Mouse (Mus musculus) liver, embryonic 15.5 days (tissue): ENCODE results near the gene Fgfr2. TPM values are rescaled to one million over a fixed set of nuclear protein-coding genes. Genes with fewer than 3 reads are reported as not detected.
"Not testable (repeated sequence)": the region's sequence is repeated elsewhere in the genome, so short reads cannot be mapped to it uniquely, and the experiment has no call there.

Experiments used
- ATAC-seq: fragments of 200-750 bp; cut with Nextera tagmentation; 2 replicates; pipeline ENCODE4 v1.8.0; 2017; ENCODE audit warnings: moderate number of reproducible peaks, mild to moderate bottlenecking, moderate library complexity; ENCODE audit not compliant: insufficient read depth
- H3K27ac ChIP-seq: fragments of 300-500 bp; sonication (generic); replicated peaks from 2 replicates; pipeline ENCODE4 v1.5.1; 2015; ENCODE audit warnings: mild to moderate bottlenecking, inconsistent platforms
- H3K27me3 ChIP-seq: fragments of 300-500 bp; sonication (generic); 2 replicates; pipeline ENCODE4 v1.6.1; 2015; ENCODE audit warnings: mild to moderate bottlenecking, inconsistent platforms
- H3K36me3 ChIP-seq: fragments of 300-500 bp; sonication (generic); replicated peaks from 2 replicates; pipeline ENCODE4 v1.6.1; 2015; ENCODE audit warnings: moderate library complexity, mild to moderate bottlenecking, inconsistent platforms
- H3K4me1 ChIP-seq: fragments of 300-500 bp; sonication (generic); replicated peaks from 2 replicates; pipeline ENCODE4 v1.6.1; 2015; ENCODE audit warnings: inconsistent platforms
- H3K4me2 ChIP-seq: fragments of 300-500 bp; sonication (generic); 2 replicates; pipeline ENCODE4 v1.6.1; 2015; ENCODE audit warnings: moderate library complexity, mild to moderate bottlenecking, inconsistent platforms
- H3K4me3 ChIP-seq: fragments of 300-500 bp; sonication (generic); replicated peaks from 2 replicates; pipeline ENCODE4 v1.5.1; 2015; ENCODE audit warnings: mild to moderate bottlenecking, inconsistent platforms
- H3K9ac ChIP-seq: fragments of 300-500 bp; sonication (generic); 2 replicates; pipeline ENCODE4 v1.6.1; 2015; ENCODE audit warnings: moderate library complexity, mild to moderate bottlenecking, inconsistent platforms
- H3K9me3 ChIP-seq: fragments of 300-500 bp; sonication (generic); replicated peaks from 2 replicates; pipeline ENCODE4 v1.6.1; 2016; ENCODE audit warnings: inconsistent platforms
- WGBS: fragments of 180-500 bp; shearing (Covaris S2); methylation state at CpG from one replicate; pipeline ENCODE4 v1.1.7; 2015; ENCODE audit warnings: mixed read lengths; ENCODE audit not compliant: insufficient replicate concordance; 5-methylcytosine and 5-hydroxymethylcytosine counted together
- polyA plus RNA-seq: library from polyadenylated mRNA; unstranded; fragments of >200 nt; fragmentation: Nextera tagmentation; extraction: Ambion mirVana; gene quantifications from 2 replicates; pipeline ENCODE4 v1.2.1, GENCODE M21; 2015

Fgfr2 gene
- polyA plus RNA-seq, 1 experiment from 2014 or later, result 10.5 TPM

DNA sequence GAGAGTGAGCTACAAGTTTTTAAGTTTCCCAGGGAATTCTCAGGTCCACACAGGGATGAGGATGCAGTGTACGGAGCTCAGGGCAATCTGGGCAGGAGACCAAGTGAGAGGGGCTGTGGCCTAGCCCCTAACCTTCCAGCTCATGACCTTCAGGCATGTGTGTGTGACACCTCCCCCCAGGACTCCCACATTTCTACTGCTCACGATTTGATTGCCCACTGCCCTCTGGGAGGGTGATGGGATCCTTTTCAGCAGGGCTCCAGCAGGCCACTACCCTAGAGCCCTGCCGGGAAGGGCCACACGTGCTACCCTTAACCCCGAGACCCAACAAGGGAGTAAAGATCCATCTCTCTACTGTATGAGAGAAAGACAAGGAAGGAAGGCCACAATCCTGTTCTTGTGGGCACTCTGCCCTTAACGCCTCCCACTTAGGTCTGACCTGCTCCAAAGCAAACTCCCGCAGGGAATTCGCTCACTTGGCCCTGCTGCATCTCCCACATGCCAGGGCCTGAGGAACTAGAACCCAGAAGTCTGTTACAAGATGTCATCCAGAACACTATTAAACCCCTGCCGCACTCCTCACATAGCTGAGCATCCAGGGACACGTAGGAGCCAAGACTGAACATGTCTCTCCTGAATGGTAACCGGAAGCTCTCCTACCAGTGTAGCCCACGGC is 24.9 kb downstream of the Fgfr2 start:
- Histone ChIP-seq H3K9me3 (no peaks in the 10 kb centered on the region), H3K4me3 (no peak overlapping the region), H3K27me3 (no peaks in the 10 kb centered on the region), H3K4me2 (no peak overlapping the region), H3K4me1 (no peaks in the 10 kb centered on the region), H3K27ac (no peak overlapping the region), H3K36me3 (no peaks in the 10 kb centered on the region), H3K9ac (no peak overlapping the region)
- 77% methylated on average over 12 of the region's 12 CpGs for WGBS
- no peak for ATAC-seq

DNA sequence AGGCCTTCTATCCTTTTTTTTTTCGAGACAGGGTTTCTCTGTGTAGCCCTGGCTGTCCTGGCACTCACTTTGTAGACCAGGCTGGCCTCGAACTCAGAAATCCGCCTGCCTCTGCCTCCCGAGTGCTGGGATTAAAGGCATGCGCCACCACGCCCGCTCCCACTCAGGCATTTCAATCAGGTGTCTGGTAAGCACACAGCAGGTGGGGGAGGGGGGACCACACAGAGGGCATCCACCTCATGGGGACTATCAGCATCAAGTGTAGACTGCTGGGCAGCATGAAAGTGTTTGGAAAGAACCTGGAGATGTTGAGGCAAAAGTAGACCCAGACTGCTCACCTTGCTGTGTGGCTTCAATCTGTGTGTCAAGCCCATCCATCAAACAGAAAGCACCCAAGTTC is 27.5 kb downstream of the Fgfr2 start:
- H3K36me3 ChIP-seq, H3K4me3 ChIP-seq, H3K9me3 ChIP-seq, H3K27ac ChIP-seq, H3K9ac ChIP-seq, ATAC-seq, H3K4me1 ChIP-seq, H3K27me3 ChIP-seq, H3K4me2 ChIP-seq: not testable (repeated sequence)
- 59% methylated on average over 7 of the region's 7 CpGs for WGBS

DNA sequence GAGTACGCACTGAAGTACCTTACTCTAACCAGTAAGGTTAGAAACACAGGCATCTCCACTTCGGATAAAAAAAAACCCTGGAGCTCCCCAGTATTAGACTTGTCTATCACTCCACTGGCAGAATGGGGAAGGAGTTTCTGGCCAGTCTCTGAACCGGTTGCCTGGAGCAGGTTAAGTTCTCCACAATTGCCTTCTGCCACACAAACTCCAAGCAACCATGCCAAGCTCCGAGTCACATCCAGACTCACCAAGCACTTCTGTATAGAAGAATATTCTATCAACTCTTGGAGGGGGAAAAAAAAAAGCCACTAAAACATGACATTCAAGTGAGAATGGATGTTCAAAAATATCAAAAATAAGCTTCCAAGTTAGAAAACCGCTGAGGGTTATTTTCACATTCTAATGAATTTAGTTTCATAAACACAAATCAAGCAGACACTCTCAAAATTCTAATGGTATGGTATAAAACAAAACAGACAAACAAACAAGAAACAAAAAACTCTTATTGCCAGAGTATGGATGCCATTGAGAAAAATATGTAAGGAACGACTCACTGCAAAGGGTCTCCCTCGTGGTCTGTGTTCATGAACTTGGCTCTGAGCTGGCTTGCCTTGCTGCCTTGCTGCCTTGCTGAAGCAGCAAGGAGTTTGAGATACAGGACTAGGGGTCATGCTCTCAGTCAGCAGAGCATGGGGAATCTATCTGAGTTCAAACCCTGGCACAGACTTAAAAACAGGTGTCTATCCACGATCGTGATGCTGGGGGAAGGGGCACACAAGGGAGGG is 28.2 kb downstream of the Fgfr2 start:
- no peak overlapping the region for H3K27ac ChIP-seq
- no peak overlapping the region for H3K9ac ChIP-seq
- H3K36me3 ChIP-seq, result no peaks in the 10 kb centered on the region
- H3K27me3 ChIP-seq, result no peaks in the 10 kb centered on the region
- ATAC-seq, result no peak
- no peak overlapping the region for H3K4me2 ChIP-seq
- no peaks in the 10 kb centered on the region for H3K9me3 ChIP-seq
- H3K4me1 ChIP-seq, result no peaks in the 10 kb centered on the region; the same call in 1 of the 2 replicates
- WGBS, result 60% methylated on average over 9 of the region's 9 CpGs
- no peak overlapping the region for H3K4me3 ChIP-seq

DNA sequence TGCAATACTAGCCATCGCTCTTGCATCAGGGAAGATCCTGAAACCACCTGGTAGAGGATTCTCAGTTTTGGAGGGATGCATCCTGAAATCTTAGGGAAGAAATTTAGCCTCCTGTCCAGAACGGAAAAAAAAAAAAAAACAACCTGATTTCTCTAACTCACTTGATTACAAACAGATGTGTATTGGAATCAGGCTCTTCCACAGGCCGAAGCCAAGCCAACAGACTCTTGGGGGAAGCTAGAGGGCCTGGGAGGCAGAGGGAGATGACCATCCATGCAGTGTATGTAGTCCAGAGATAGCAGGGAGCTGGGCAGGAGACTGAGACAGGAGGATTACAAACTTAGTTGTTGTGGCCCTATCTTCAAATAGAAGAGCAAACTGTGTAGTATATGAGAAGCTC is 29.0 kb downstream of the Fgfr2 start:
- no peak overlapping the region for H3K9ac ChIP-seq
- H3K27me3 ChIP-seq, result no peaks in the 10 kb centered on the region
- H3K27ac ChIP-seq, result no peak overlapping the region
- no peak for ATAC-seq
- WGBS, result 64% methylated on average over 3 of the region's 3 CpGs
- H3K4me2 ChIP-seq, result no peak overlapping the region
- no peak overlapping the region for H3K4me3 ChIP-seq
- H3K9me3 ChIP-seq, result no peaks in the 10 kb centered on the region
- H3K4me1 ChIP-seq, result no peaks in the 10 kb centered on the region; the same call in 1 of the 2 replicates
- H3K36me3 ChIP-seq, result no peaks in the 10 kb centered on the region

DNA sequence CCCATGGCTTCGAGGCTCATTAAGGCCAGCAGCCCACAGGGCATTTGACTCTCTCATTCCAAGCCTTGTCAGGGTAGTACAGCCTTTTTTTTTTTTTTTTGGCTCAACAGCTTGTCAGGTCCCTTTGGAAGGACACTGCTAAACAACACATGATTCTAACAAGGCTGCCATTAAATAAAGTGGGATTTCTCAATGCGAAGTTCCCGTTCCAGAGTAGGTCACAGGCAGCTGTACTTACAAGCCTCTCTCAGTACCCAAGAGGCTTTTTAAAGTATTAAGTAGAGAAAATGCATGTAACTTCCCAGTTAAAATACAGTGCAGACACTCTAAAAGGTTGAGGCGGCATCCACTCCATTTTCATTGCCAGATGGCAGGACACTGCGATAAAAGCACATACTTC is 29.4 kb downstream of the Fgfr2 start:
- no peak for ATAC-seq
- no peak overlapping the region for H3K4me2 ChIP-seq
- WGBS, result 75% methylated on average over 5 of the region's 5 CpGs
- H3K4me3 ChIP-seq, result no peak overlapping the region
- peaks cover under 1% of the 10 kb centered on the region; the same call in 1 of the 2 replicates for H3K4me1 ChIP-seq
- H3K27ac ChIP-seq, result no peak overlapping the region
- no peaks in the 10 kb centered on the region for H3K36me3 ChIP-seq
- H3K9me3 ChIP-seq, result no peaks in the 10 kb centered on the region
- no peak overlapping the region for H3K9ac ChIP-seq
- H3K27me3 ChIP-seq, result no peaks in the 10 kb centered on the region

DNA sequence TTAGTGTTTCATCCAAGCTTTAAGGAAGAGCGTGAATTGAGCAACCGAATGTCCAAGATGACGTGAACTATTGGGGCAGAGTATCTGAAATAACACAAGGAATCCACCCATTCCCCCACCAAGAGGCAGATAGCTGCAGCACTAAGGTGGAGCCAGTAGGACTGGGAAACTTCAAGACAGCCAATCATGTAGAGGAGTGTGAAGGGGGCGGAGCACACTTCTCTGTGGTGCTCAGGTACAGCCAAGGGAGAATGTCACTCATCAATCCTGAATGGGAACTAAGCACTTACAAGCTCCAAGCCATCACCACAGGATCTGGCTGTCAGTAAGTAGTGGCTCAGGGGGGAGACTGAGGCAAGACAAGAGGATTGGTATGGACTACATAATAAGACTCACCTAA is 32.5 kb downstream of the Fgfr2 start:
- Histone ChIP-seq H3K4me2 (no peak overlapping the region), H3K4me3 (no peak overlapping the region), H3K36me3 (no peaks in the 10 kb centered on the region), H3K27ac (no peak overlapping the region), H3K9me3 (no peaks in the 10 kb centered on the region), H3K9ac (no peak overlapping the region), H3K4me1 (peaks cover 4% of the 10 kb centered on the region; the same call in 1 of the 2 replicates), H3K27me3 (no peaks in the 10 kb centered on the region)
- ATAC-seq, result no peak
- 53% methylated on average over 4 of the region's 4 CpGs for WGBS

DNA sequence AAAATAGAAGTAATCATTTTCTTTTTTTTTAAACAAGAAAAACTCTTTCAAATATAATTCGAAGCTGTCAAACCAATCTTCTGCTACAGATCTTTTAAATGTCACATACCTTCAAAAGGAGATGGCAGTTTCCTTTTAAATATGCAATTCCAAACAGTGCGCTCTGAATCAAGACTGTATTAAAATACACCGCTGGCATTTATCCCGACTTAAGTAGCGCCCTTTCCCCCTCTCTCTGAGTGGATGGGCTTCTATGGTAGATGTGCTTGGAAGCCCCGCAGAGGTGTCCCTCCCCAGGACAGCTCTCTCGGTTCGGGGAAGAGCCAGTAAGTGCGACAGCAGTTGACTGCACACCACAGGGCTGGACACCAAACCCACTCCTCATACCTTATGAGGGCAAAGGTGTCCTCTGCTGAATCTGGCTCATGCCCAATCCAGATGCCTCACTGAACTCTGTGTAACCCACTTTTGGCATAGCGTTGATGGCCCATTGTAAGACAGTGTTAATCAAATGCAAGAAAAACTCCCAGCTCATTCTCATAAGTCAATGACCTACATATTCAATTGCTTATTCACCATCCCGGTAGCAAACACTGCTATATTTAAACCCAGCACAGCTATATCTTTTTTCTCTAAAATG is 33.4 kb downstream of the Fgfr2 start:
- Histone ChIP-seq H3K36me3 (no peaks in the 10 kb centered on the region), H3K9ac (no peak overlapping the region), H3K27me3 (no peaks in the 10 kb centered on the region), H3K4me2 (no peak overlapping the region), H3K4me3 (no peak overlapping the region), H3K27ac (no peak overlapping the region), H3K4me1 (peaks cover 4% of the 10 kb centered on the region; the same call in 1 of the 2 replicates), H3K9me3 (no peaks in the 10 kb centered on the region)
- WGBS, result 79% methylated on average over 11 of the region's 11 CpGs
- ATAC-seq, result no peak

DNA sequence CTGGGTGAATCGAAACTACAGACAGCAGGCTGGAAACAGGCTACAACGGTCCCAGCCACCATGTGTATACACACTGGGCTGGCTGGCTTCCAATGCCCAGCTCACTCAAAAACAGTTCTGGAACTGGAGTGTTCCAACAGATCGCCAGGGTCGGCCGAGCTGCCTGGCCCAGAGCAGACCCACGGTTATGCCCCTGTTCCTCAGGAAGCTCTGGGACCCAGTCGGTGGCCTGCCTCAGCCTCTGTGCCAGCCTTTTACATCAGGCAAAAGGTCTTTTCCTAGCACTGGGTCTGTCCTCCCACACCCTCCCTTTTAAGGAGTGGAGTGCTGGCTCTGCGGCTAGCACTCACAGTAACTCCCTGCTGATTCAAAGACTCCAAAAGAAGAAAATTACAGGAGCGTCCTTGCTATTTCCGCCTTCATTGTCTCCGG is 34.3 kb downstream of the Fgfr2 start:
- Histone ChIP-seq H3K4me3 (no peak overlapping the region), H3K4me2 (no peak overlapping the region)

DNA sequence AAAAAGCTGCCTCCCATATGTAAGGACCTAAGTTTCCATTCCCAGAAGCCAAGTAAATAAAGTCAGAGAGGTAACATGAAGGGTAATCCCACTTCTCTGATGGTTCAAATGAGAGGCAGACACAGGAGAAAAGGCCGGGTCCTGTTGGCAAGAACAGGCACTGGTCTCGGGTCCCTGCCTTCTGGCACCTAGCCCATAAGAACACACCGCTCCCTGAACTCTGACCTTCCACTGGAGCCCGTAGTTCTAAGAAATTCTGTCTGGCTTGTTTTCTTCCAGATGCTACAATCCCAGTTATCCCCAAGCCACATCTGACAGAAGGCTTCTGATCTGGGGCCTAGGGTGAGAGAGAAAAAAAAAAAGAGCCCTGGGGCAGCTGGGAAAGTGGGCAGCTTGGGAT is 34.7 kb downstream of the Fgfr2 start:
- H3K9ac ChIP-seq, result no peak overlapping the region
- H3K36me3 ChIP-seq, result no peaks in the 10 kb centered on the region
- ATAC-seq, result no peak
- H3K4me1 ChIP-seq, result peaks cover 4% of the 10 kb centered on the region; the same call in 1 of the 2 replicates
- 72% methylated on average over 4 of the region's 4 CpGs for WGBS
- H3K27ac ChIP-seq, result no peak overlapping the region
- H3K4me3 ChIP-seq, result no peak overlapping the region
- no peaks in the 10 kb centered on the region for H3K9me3 ChIP-seq
- H3K4me2 ChIP-seq, result no peak overlapping the region
- no peaks in the 10 kb centered on the region for H3K27me3 ChIP-seq

More for the DNA sequence above, 34.3 kb downstream of the Fgfr2 start:
- Histone ChIP-seq H3K4me1 (peaks cover 4% of the 10 kb centered on the region; the same call in 1 of the 2 replicates), H3K9ac (no peak overlapping the region), H3K27me3 (no peaks in the 10 kb centered on the region), H3K27ac (no peak overlapping the region), H3K36me3 (no peaks in the 10 kb centered on the region), H3K9me3 (no peaks in the 10 kb centered on the region)
- WGBS, result 72% methylated on average over 11 of the region's 11 CpGs
- no peak for ATAC-seq

DNA sequence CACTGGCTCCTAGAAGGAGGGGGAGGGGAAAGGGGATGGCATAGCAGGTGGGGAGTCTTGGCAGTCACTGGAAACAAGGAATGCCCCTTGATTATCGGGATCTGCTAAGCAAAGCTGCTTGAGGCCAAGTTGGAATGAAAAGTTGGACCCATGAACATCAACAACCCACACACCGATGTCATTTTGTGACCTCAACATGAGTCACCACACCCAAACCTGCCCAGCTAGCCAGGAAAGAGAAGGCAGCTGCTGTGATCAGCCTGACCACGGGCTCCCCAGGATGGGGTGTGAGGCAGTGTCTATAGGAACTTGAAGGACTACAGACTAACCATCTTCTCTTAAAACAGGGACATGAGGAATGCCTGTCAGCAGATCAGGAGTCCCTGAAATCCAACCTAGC is 37.7 kb downstream of the Fgfr2 start:
- H3K4me1 ChIP-seq, result 0 out of 2 replicates have a peak, but pooled peaks cover 4% of the 10 kb centered on the region
- H3K27me3 ChIP-seq, result no peaks in the 10 kb centered on the region
- H3K4me3 ChIP-seq, result no peak overlapping the region
- ATAC-seq, result no peak
- no peaks in the 10 kb centered on the region for H3K36me3 ChIP-seq
- no peak overlapping the region for H3K9ac ChIP-seq
- no peak overlapping the region for H3K4me2 ChIP-seq
- H3K9me3 ChIP-seq, result no peaks in the 10 kb centered on the region
- H3K27ac ChIP-seq, result no peak overlapping the region
- WGBS, result 50% methylated on average over 3 of the region's 3 CpGs

DNA sequence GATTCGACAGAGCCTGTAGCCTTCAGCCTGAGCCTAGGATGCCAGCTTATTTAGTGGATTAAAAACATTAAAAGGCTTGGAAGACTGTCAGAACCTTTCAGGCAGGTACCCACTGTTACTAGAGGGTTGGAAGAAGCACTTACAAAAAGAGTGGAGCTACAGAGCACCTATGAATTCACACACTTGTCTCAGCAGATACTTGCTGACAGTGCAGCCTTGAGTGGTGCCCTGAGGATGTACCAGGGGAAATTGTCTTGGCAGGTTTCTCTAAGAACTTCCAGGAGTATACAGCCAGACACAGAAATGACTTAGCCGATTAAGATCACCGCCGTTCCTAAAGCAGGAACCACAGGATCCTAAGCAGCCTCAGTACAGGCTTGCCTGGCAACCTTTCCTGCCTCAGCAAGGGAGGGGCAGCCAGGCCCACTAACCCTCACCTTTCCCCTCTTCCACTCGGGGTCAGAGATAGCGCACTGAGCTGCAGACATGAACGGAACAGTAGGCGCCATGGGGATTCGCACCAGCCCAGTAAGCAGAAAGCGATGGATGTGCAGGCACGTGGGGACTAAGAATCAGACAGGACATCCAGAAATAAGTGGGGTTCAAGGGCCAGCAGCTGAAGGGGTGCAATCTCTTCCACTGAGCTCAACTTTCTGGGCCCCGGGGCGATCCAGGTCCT is 39.1 kb downstream of the Fgfr2 start:
- Histone ChIP-seq H3K4me2 (no peak overlapping the region), H3K9me3 (no peaks in the 10 kb centered on the region)

More for the DNA sequence above, 39.1 kb downstream of the Fgfr2 start:
- no peaks in the 10 kb centered on the region for H3K27me3 ChIP-seq
- H3K36me3 ChIP-seq, result no peaks in the 10 kb centered on the region
- 0 out of 2 replicates have a peak, but pooled peaks cover 4% of the 10 kb centered on the region for H3K4me1 ChIP-seq
- no peak overlapping the region for H3K9ac ChIP-seq
- no peak for ATAC-seq
- WGBS, result 76% methylated on average over 13 of the region's 13 CpGs
- no peak overlapping the region for H3K27ac ChIP-seq
- H3K4me3 ChIP-seq, result no peak overlapping the region
